In the genomic region with DNA sequence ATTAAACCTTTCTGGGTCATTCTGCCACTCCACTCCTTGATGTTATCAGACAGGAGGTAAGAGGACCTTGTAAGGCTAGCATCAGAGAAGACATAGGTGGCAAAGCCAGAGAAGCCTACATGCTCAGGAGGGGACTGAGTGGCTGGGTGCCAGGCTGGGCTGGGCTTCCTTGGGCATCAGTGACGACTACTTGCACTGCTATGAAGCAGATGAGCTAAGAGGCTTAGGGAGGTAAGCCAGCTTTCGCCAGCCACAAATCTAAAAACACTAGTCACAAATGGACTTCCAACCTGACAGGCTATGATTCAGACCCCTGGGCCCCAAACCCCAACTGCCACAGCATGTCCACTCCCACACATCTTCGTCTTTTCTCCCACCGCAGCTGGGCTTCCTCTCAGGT, we compare ENCODE assay signal across 23 mouse cellular contexts. TPM values are rescaled to one million over a fixed set of nuclear protein-coding genes. Genes with fewer than 3 reads are reported as not detected.
DNase-seq lines count a peak whose midpoint lies in the region; ATAC-seq lines count a peak whose summit lies in the region.
"Had no signal": no experiment of that assay in that cellular context is flagged by ENCODE, and none has a peak within 500 bp of the region (broad histone marks: within the 10 kb centered on the region; RNA-seq: fewer than 3 reads in every experiment).

No protein-coding gene starts in this region.

- no peak overlapping the region for H3K9ac ChIP-seq in kidney, embryonic 15.5 days
- H3K9ac ChIP-seq: hindbrain, embryonic 12.5 days had no signal

- no peak overlapping the region for H3K4me3 ChIP-seq in kidney, embryonic 15.5 days (replicated peaks)
- H3K4me3 ChIP-seq: erythroblast, embryonic 14.5 days; hindbrain, embryonic 12.5 days had no signal

- whole genome bisulfite sequencing in kidney, embryonic 15.5 days: 39% methylated on average over 4 of the region's 4 CpGs

- peaks cover 8% of the 10 kb centered on the region; the same call in 1 of the 2 replicates for H3K36me3 ChIP-seq in kidney, embryonic 15.5 days

- no peaks in the 10 kb centered on the region for H3K27me3 ChIP-seq in kidney, embryonic 15.5 days
- H3K27me3 ChIP-seq: hindbrain, embryonic 12.5 days had no signal

- H3K27ac ChIP-seq in kidney, embryonic 15.5 days: 0 out of 2 replicates have a peak overlapping the region, but pooled peaks have one; percentile 33
- H3K27ac ChIP-seq: hindbrain, embryonic 12.5 days had no signal

- H3K4me1 ChIP-seq in kidney, embryonic 15.5 days: peaks cover 10% of the 10 kb centered on the region

- H3K4me2 ChIP-seq in kidney, embryonic 15.5 days: no peak overlapping the region
- H3K4me2 ChIP-seq: hindbrain, embryonic 12.5 days; liver, embryonic 11.5 days had no signal

- no peaks in the 10 kb centered on the region for H3K9me3 ChIP-seq in kidney, embryonic 15.5 days (replicated peaks)
- H3K9me3 ChIP-seq: hindbrain, embryonic 12.5 days had no signal

- no peak for ATAC-seq in kidney, embryonic 15.5 days (replicated peaks; ENCODE audit: low FRiP score)
- peak; percentile 6 to 19; a peak in 2 of 4 replicates for ATAC-seq in hematopoietic stem cell, adult 5-6 weeks (replicated peaks in 1 of 2; ENCODE audit: insufficient read depth in 1 of 2, low FRiP score in 2 of 2, low TSS enrichment in 1 of 2, low read depth in 1 of 2, poor library complexity in 2 of 2, severe bottlenecking in 2 of 2)
- no peak for ATAC-seq in erythroblast, adult 5-6 weeks (replicated peaks; ENCODE audit: low FRiP score, poor library complexity, severe bottlenecking)
- ATAC-seq: forebrain, embryonic 14.5 days had no signal

- no peak for DNase-seq in kidney, postnatal 25 days
- DNase-seq in 3T3-L1 (ENCODE audit: low read depth, low spot score): peak; percentile 16
- peak; percentile 27 for DNase-seq in MN1 (ENCODE audit: low spot score)
- no peak for DNase-seq in right cerebral cortex, adult 2 months (ENCODE audit: low spot score in 2 of 2)
- DNase-seq: adrenal gland, postnatal 25 days; cerebellum, adult 11-12 months; gastrocnemius, postnatal 14 days; lung, adult 18-20 months; lung, postnatal 14 days had no signal

RNA-seq across cellular contexts. Expression of a gene that starts 14.2 kb away (rescaled TPM):
- 65.2 and 70.1 TPM in 2 replicates for polyA plus RNA-seq in kidney, embryonic 15.5 days (2015; fragmentation: Nextera tagmentation; extraction: Ambion mirVana)
- 33.2 and 61.3 TPM in 2 replicates for total RNA-seq in hematopoietic stem cell, adult 5-6 weeks (2017)
- 2.5 and 17.9 TPM in 2 replicates for total RNA-seq in erythroblast, adult 5-6 weeks (2015; ENCODE audit: low replicate concordance)
- 4.3 and 5.2 TPM in 2 replicates for total RNA-seq in erythroblast, adult 5-6 weeks (2017; ENCODE audit: low replicate concordance)

RNA-seq across cellular contexts. Expression of a gene that starts 14.3 kb away (rescaled TPM):
- polyA plus RNA-seq in kidney, embryonic 15.5 days (2015; fragmentation: Nextera tagmentation; extraction: Ambion mirVana): 81.2 and 87.5 TPM in 2 replicates
- total RNA-seq in hematopoietic stem cell, adult 5-6 weeks (2017): 32.5 and 48.8 TPM in 2 replicates
- total RNA-seq in erythroblast, adult 5-6 weeks (2015; ENCODE audit: low replicate concordance): 5.4 and 13.8 TPM in 2 replicates
- 3.6 and 10.1 TPM in 2 replicates for total RNA-seq in erythroblast, adult 5-6 weeks (2017; ENCODE audit: low replicate concordance)

RNA-seq across cellular contexts. Expression of a gene that starts 18.2 kb away (rescaled TPM):
- 10.4 and 13.6 TPM in 2 replicates for polyA plus RNA-seq in kidney, embryonic 15.5 days (2015; fragmentation: Nextera tagmentation; extraction: Ambion mirVana)
- total RNA-seq in hematopoietic stem cell, adult 5-6 weeks (2017): 1.8 and 4.7 TPM in 2 replicates
- 1.9 and 2.5 TPM in 2 replicates for total RNA-seq in erythroblast, adult 5-6 weeks (2015; ENCODE audit: low replicate concordance)
- total RNA-seq in erythroblast, adult 5-6 weeks (2017; ENCODE audit: low replicate concordance): 0.98 and 5.8 TPM in 2 replicates

RNA-seq across cellular contexts. Expression of a gene that starts 25.4 kb away (rescaled TPM):
- 50.0 and 56.1 TPM in 2 replicates for polyA plus RNA-seq in kidney, embryonic 15.5 days (2015; fragmentation: Nextera tagmentation; extraction: Ambion mirVana)
- 33.7 and 50.9 TPM in 2 replicates for total RNA-seq in hematopoietic stem cell, adult 5-6 weeks (2017)
- 4.6 and 7.3 TPM in 2 replicates for total RNA-seq in erythroblast, adult 5-6 weeks (2015; ENCODE audit: low replicate concordance)
- 2.5 and 4.1 TPM in 2 replicates for total RNA-seq in erythroblast, adult 5-6 weeks (2017; ENCODE audit: low replicate concordance)

RNA-seq across cellular contexts. Expression of a gene that starts 28.9 kb away (rescaled TPM):
- 3.1 and 3.5 TPM in 2 replicates for polyA plus RNA-seq in kidney, embryonic 15.5 days (2015; fragmentation: Nextera tagmentation; extraction: Ambion mirVana)
- total RNA-seq in hematopoietic stem cell, adult 5-6 weeks (2017): not detected in 2 replicates
- total RNA-seq in erythroblast, adult 5-6 weeks (2015; ENCODE audit: low replicate concordance): not detected in 2 replicates
- not detected in 2 replicates for total RNA-seq in erythroblast, adult 5-6 weeks (2017; ENCODE audit: low replicate concordance)
- total RNA-seq: adrenal gland, postnatal 25 days; gastrocnemius, postnatal 14 days; layer of hippocampus, postnatal 10 days; left cerebral cortex, adult 8-10 months; megakaryocyte-erythroid progenitor cell, adult 5-6 weeks; midbrain, postnatal 0 days had no signal
- polyA plus RNA-seq: cortical plate, adult 2 months; embryonic facial prominence, embryonic 11.5 days; erythroblast, embryonic 14.5 days; forebrain, embryonic 14.5 days; hindbrain, embryonic 12.5 days; limb, embryonic 11.5 days; liver, embryonic 11.5 days; midbrain, postnatal 0 days had no signal

Comparison
In these comparisons a context has a peak if more than half of its experiments do, and no peak if none do; other contexts are left out.
1. ATAC-seq: peak in hematopoietic stem cell, adult 5-6 weeks (2 of 2); none in kidney, embryonic 15.5 days (single experiment) and erythroblast, adult 5-6 weeks (single experiment).
2. DNase-seq: peak in 3T3-L1 (single experiment) and MN1 (single experiment); none in kidney, postnatal 25 days (0 of 2) and right cerebral cortex, adult 2 months (0 of 2).